Mouse (Mus musculus): ENCODE results near the gene Arpc3.
A peak's percentile ranks its signal among the peaks of the same experiment; 100 is the strongest.

The Arpc3 gene

GRCm38 (mm10) chr5:122391786-122392180 is at the start of gene Arpc3:
Arpc3 (plus strand) TSS chr5:122391878.
- peak; percentile 94 for DNase-seq

GRCm38 (mm10) chr5:122342874-122343273 is 48.8 kb upstream of the Arpc3 start:
- no peak for DNase-seq

DNA sequence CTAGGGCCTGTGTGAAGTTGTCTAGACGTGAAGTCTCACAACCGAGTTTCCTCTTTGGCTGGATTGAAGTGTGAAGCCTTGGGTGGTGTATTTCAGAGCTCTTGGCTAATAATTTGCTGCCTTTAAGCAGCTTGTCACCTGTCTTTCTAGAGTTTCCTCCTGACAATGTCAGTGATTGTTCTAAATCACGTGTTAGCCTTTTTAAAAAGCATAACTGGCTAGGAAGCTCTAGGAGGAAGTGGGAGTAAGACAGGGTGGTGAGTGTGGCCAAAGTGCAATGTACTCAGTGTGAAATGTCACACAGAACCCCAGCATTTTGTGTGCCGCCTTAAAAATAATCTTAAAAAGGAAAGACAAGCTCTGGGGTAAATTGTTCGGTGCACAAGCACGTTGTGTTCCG is 47.9 kb upstream of the Arpc3 start:
- DNase-seq: no peak

DNA sequence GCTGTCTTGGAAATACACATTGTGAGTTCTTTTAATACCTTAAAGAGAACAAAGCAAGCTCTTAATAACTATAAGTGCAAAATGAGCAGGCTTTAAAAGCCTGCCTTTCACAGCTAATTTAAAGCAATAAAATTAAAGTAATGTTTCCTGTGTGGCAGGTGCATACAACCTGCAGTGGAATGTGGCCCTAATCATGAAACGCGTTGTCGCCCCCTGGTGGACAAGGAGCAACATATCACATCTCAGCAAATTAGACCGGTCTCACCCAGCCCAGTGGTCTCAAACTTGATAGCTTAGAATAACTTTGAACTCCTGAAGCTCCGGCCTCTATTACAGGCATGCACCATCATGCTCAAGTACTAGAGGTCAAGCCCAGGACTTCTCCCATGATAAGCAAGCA is 47.4 kb upstream of the Arpc3 start:
- peak; percentile 78 for DNase-seq

- DNase-seq: no peak
Measured at GRCm38 (mm10) chr5:122345777-122346176, 45.9 kb upstream of the Arpc3 start.

DNA sequence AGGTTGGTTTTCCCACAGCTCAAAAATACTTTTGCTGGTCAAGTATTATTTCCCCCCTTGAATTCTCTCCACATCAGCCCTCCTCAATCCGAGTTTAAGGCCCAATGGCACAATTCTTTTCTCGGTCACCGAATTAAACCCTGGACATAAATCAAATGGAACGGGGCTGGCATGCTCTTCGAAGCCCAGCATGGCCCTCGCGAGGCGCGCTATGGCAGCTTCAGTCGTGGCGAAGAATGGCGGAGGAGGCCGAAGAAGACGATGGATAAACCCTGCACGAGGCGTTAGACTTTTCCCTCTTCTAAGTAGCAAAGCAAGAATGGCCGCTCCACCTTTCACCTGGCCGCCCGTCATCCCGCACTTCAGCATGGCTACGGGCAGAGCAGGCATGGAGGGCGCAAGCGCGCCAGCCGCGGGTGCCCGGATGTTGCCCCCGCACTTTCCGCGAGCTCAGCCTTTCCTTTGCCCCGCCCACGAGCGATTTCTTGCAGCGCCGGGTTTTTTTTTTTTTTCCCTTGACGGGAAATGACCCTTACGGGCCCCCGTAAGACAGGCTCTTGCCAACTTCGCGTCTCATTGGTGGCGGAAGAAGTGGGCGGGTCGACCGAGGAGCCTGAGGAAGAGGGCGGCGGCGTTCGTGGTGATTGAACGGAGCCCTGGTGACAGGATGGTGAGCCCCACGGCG is 37.7 kb upstream of the Arpc3 start, which contains the start of the genes Rad9b and Vps29:
Rad9b (minus strand) TSS at position 427 of the 685 bp plus-strand sequence.
Vps29 (plus strand) TSS at position 563 of the 685 bp plus-strand sequence.
- peak; percentile 98 for DNase-seq

- DNase-seq: no peak
Measured at GRCm38 (mm10) chr5:122354492-122355067, 37.1 kb upstream of the Arpc3 start.

- no peak for DNase-seq
Measured at GRCm38 (mm10) chr5:122371591-122372191, 20.0 kb upstream of the Arpc3 start, which contains the start of gene Gpn3. Gpn3 (plus strand) TSS chr5:122371876.

- DNase-seq: peak; percentile 99
Measured at GRCm38 (mm10) chr5:122372192-122372769, 19.4 kb upstream of the Arpc3 start, which contains the start of gene Fam216a. Fam216a (minus strand) TSS chr5:122372364.

GRCm38 (mm10) chr5:122372878-122373277 is 18.8 kb upstream of the Arpc3 start:
- DNase-seq: no peak

DNA sequence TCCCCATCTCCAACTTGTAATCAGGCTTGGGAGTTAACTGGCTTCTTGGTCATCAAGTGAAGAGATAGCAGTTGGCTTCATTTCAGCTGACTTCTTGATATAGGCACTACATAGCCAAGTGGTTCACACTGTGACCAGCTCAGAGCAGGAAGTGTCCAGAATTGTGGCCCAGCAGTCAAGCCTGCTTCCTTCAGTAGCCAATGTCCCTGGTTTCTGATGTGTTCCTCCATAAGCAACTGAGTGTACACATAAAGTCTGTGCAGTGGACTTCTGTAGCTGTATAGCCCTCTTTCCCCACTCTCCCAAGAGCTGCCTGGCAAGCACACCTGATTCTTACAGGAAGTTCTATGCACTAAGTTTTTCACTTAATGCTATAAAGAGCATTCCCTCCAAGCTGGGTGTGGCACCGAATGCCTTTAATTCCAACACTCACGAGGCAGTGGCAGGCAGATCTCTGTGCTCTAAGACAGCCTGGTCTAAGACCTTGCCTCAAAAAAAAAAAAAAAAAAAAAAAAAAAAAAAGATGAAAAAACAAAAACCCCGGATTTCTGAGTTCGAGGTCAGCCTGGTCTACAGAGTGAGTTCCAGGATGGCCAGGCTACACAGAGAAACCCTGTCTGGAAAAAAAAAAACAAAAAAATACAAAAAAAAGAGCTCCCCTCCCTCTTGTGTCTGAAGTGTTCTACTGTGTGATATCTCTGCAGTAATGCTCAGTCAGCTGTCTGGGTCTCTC is 14.4 kb upstream of the Arpc3 start:
- no peak for DNase-seq

- DNase-seq: no peak
Measured at GRCm38 (mm10) chr5:122378171-122378570, 13.5 kb upstream of the Arpc3 start.

GRCm38 (mm10) chr5:122379374-122380155 is 12.1 kb upstream of the Arpc3 start:
- peak; percentile 78 for DNase-seq

- DNase-seq: no peak
Measured at GRCm38 (mm10) chr5:122390006-122390405, 1.7 kb upstream of the Arpc3 start.

DNA sequence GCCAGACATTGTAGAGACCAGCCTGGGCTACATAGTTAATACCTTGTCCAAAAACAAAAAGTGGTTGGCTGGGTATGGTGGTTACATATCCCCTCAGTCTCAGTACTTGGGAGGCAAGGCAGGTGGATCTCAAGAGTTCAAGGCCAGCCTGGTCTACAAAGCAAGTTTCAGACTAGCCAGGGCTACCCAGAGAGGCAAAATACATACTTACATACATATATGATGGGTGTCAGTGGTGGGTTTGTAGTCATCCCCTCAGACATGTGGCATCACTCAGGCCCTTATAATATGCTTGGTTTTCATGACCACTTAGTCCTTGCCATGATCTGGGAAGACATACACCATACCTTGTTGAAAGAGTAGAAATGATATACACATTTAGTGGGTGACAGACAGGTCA is 1.0 kb upstream of the Arpc3 start:
- DNase-seq: no peak

GRCm38 (mm10) chr5:122391178-122391785 is 396 bp upstream of the Arpc3 start:
- DNase-seq: no peak

- DNase-seq: peak; percentile 35
Measured at GRCm38 (mm10) chr5:122392227-122393004, 738 bp downstream of the Arpc3 start.

DNA sequence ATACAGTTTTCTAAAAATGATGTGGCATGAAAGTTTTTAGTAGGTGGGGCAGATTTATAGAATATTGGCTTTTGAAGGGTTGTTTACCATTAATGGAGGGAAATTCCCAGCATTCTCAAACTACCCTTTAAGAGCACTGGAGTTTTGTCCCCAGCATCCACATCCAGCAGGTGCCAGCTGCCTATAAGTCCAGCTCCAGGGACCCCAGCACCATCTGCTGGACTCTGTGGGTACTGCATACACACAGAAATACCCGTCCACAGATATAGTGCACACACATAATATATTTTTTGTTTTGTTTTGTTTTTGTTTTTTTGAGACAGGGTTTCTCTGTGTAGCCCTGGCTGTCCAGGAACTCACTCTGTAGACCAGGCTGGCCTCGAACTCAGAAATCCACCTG is 2.2 kb downstream of the Arpc3 start:
- DNase-seq: peak; percentile 85

- DNase-seq: peak; percentile 55
Measured at GRCm38 (mm10) chr5:122396791-122397190, 5.1 kb downstream of the Arpc3 start.

- no peak for DNase-seq
Measured at GRCm38 (mm10) chr5:122397495-122397894, 5.8 kb downstream of the Arpc3 start.

- DNase-seq: no peak
Measured at GRCm38 (mm10) chr5:122399871-122400270, 8.2 kb downstream of the Arpc3 start.
